Mouse (Mus musculus): ENCODE data around the gene Ciapin1. TPM values are rescaled to one million over a fixed set of nuclear protein-coding genes. Genes with fewer than 3 reads are reported as not detected.
A peak's percentile ranks its signal among the peaks of the same experiment; 100 is the strongest.
"Not testable (repeated sequence)": the region's sequence is repeated elsewhere in the genome, so short reads cannot be mapped to it uniquely, and the experiment has no call there.

Gene Ciapin1
- total RNA-seq, 2 experiments from 2014 or later, result 84.1 to 89.3 TPM

- DNase-seq (ENCODE audit: low spot score in 2 of 2), result peak; percentile 83 to 85
Measured at GRCm38 (mm10) chr8:94857346-94858173, 19.4 kb upstream of the Ciapin1 start, which contains the start of gene Polr2c. TSS of gene Polr2c (plus strand) at chr8:94857450.

DNA sequence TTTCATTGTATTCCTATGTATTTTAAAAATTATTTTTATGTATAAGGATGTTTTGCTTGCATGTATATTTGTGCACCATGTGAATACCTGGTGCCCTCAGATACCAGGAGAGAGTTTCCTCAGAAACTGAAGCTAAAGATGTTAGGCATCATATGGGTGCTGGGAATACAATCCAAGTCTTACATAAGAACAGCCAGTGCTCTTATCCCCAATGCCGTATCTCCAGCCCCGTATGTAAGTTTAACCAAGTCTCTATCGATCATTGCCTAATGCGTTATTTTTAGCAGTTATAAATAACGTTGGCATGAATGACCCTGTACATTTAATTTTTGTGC is 18.8 kb upstream of the Ciapin1 start:
- no peak for DNase-seq (ENCODE audit: low spot score in 2 of 2)

- DNase-seq (ENCODE audit: low spot score in 2 of 2), result not testable (repeated sequence)
Measured at GRCm38 (mm10) chr8:94854761-94855160, 16.6 kb upstream of the Ciapin1 start.

GRCm38 (mm10) chr8:94850049-94850448 is 11.9 kb upstream of the Ciapin1 start:
- DNase-seq (ENCODE audit: low spot score in 2 of 2), result no peak

DNA sequence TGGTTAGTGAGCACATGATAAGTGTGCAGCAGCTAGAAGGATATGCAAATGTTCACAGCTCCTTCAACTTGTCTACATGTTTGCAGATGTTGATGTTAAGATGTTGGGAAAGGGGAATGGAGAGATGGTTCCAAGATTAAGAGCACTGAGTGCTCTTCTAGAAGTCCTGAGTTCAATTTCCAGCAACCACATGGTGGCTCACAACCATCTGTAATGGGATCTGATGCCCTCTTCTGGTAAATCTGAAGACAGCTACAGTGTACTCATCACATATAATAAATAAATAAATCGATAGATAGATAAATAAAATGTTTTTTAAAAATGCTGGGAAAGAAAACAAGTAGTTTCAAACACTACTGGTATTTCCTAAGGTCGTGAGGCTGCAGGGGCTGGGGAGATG is 3.0 kb upstream of the Ciapin1 start:
- DNase-seq (ENCODE audit: low spot score in 2 of 2), result no peak

DNA sequence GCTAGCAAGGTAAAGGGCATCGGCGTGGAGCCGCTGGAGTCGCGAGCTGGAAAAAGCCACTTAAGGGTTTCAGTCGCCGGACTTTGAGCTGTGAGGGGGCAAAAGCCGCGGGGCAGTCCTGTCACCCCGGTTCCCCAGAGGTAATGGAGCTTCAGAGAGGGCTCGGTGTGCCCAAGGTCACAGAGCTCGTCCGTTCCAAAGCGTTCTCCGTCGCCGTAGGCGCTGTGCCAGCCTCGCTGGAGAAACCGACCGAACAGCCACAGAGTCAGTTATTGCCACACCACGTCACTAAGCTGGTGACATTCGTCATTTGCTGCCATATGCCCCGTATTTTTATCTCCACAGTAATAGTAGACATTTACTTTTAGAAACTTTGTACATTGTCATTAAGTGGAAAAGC is 442 bp upstream of the Ciapin1 start:
- DNase-seq (ENCODE audit: low spot score in 2 of 2), result peak; percentile 58 to 66

GRCm38 (mm10) chr8:94836456-94837240 is 1.5 kb downstream of the Ciapin1 start:
- no peak for DNase-seq (ENCODE audit: low spot score in 2 of 2)

GRCm38 (mm10) chr8:94835751-94836150 is 2.4 kb downstream of the Ciapin1 start:
- not testable (repeated sequence) for DNase-seq (ENCODE audit: low spot score in 2 of 2)

- not testable (repeated sequence) for DNase-seq (ENCODE audit: low spot score in 2 of 2)
Measured at GRCm38 (mm10) chr8:94833901-94834405, 4.2 kb downstream of the Ciapin1 start.

GRCm38 (mm10) chr8:94828284-94828683 is 9.9 kb downstream of the Ciapin1 start:
- no peak for DNase-seq (ENCODE audit: low spot score in 2 of 2)

GRCm38 (mm10) chr8:94826210-94826609 is 11.9 kb downstream of the Ciapin1 start:
- DNase-seq (ENCODE audit: low spot score in 2 of 2), result no peak

DNA sequence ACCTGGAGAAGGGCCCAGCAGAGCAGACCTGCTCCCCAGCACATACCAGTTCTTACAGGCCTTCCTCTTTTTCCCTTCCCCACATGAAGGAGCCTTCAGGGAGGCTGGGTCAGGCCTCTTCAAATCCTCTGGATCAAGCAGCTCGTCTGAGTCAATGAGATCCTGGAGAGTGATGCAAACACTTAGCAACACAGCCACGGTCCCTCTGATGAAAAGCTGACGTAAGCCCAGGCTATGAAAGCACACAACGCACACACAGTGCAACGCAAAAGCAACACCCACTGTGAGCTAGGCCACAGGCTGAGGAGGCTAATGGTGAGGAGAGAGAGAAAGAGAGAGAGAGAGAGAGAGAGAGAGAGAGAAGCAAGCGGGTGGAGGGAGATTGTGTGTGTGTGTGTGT is 13.0 kb downstream of the Ciapin1 start:
- DNase-seq (ENCODE audit: low spot score in 2 of 2), result no peak

DNA sequence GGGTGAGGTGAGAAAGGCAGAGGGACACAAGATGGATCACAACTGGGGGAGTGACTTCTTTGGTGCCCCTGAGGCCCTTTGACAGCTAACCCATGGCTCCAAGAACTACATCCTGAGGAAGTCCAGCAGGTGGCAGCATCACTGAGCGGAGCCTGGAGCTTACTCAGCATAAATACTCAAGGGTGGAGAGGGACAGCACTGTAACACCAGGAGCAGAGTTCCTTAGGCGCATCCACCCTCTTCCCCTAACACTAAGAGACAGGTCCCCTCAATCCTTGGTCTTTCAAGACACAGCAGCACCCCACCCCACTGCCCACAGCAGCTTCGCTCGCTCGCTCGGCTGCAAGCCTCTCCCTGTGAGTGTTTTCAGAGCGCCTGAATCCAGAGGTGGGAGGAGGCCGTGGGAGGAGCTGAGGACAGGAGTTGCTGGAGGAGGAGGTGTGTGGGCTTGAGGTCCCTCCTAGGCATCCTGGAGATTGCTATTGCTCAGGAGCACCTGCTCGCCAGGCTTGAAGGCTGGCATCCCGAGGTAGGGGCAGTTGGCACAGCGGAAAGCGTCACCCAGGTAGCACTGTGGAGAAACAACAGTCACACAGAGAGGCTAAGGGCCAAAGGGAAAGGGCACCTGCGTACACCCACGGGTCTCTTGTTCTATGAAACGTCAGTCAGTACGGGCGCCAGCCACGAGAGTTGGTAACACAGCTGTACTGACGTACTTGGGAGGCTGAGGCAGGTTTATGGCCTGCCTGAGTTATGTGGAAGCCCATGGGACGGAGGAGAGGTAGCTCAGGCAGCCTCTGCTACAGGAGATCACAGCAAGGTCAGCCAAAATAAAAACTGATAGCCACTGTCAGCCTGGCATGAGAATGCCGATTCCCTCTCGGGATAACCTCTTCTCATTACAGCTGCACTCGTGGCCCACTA is 15.3 kb downstream of the Ciapin1 start:
- peak in 1 of 2 experiments; percentile 46 for DNase-seq (ENCODE audit: low spot score in 2 of 2)

DNA sequence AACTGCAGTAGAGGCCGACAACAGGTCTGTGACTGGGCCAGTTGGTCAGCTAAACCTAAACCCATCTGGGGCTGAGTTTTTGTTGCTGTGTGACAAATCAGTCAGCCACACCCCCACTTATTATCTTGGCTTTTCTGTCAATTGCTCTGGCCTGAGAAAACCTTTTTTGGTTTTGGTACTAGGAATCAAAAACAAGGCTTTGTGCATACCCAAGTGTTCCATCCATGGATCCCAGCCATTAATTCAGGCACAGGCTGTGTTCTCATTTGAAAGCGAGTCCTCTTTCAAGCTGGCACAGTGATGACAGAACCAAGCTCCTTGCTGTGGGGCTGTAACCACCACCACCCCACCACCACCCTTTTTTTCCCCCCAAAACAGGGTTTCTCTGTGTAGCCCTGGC is 16.8 kb downstream of the Ciapin1 start:
- no peak for DNase-seq (ENCODE audit: low spot score in 2 of 2)

GRCm38 (mm10) chr8:94820553-94820952 is 17.6 kb downstream of the Ciapin1 start:
- DNase-seq (ENCODE audit: low spot score in 2 of 2), result no peak

- DNase-seq (ENCODE audit: low spot score in 2 of 2), result no peak
Measured at GRCm38 (mm10) chr8:94819671-94820179, 18.4 kb downstream of the Ciapin1 start.

DNA sequence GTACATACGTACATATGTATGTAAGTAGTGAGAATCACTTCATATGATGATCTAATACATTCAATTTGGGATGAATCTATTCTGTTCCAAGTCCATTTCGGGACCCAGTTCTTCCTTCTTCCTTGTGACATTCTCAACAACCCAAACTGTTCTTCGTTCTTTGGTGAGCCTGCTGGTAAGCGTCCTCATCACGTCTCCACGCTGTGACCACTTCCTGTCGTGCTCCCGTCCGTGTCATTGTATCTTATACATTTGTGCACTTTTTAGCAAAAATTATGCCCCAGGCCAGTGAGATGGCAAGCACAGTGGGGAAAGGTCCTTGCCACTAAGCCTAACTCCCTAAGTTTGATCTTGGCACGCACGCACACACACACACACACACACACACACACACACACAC is 20.2 kb downstream of the Ciapin1 start:
- DNase-seq (ENCODE audit: low spot score in 2 of 2), result no peak

GRCm38 (mm10) chr8:94814556-94814955 is 23.6 kb downstream of the Ciapin1 start:
- no peak for DNase-seq (ENCODE audit: low spot score in 2 of 2)

- DNase-seq (ENCODE audit: low spot score in 2 of 2), result peak; percentile 57 to 76
Measured at GRCm38 (mm10) chr8:94812645-94813098, 25.5 kb downstream of the Ciapin1 start.

DNA sequence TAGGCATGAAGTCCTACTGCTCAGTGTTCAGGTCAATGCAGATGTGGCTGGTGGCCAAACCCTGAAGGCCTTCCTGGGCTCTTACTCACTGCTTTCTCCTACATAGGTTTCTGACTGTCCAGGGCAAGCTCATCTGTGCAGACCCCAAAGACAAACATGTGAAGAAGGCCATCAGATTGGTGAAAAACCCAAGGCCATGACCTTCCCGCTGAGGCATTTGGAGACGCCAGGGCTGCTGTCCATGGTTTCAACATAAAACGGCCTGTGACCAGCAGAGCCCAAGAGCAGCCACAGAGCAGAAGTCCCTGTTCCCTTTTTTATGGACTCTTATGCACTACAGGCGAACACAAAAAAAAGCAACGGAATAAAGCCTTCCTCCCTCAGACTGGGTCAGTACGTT is 26.5 kb downstream of the Ciapin1 start:
- no peak for DNase-seq (ENCODE audit: low spot score in 2 of 2)

GRCm38 (mm10) chr8:94810855-94811254 is 27.3 kb downstream of the Ciapin1 start:
- DNase-seq (ENCODE audit: low spot score in 2 of 2), result no peak

Data from adrenal gland, postnatal 4 days (tissue).